ENCODE assay signal across 33 mouse cellular contexts in genomic region chr4:52293676-52294075, GRCm38 (mm10).
"Had no signal": no experiment of that assay in that cellular context is flagged by ENCODE, and none has a peak within 500 bp of the region (broad histone marks: within the 10 kb centered on the region; RNA-seq: fewer than 3 reads in every experiment).

No protein-coding gene starts in this region.

- H3K4me3 ChIP-seq: limb, embryonic 10.5 days; limb, embryonic 12.5 days; limb, embryonic 13.5 days; limb, embryonic 15.5 days; liver, embryonic 12.5 days; liver, embryonic 13.5 days; liver, embryonic 15.5 days; lung, embryonic 15.5 days; megakaryocyte, embryonic 14.5 days; midbrain, embryonic 10.5 days; midbrain, embryonic 12.5 days; midbrain, embryonic 13.5 days; midbrain, embryonic 15.5 days; myocyte; neural tube, embryonic 12.5 days; neural tube, embryonic 13.5 days had no signal

- H3K36me3 ChIP-seq: limb, embryonic 10.5 days; limb, embryonic 12.5 days; limb, embryonic 13.5 days; limb, embryonic 15.5 days; liver, embryonic 12.5 days; liver, embryonic 13.5 days; liver, embryonic 15.5 days; lung, embryonic 15.5 days; midbrain, embryonic 10.5 days; midbrain, embryonic 12.5 days; midbrain, embryonic 13.5 days; midbrain, embryonic 15.5 days; neural tube, embryonic 12.5 days; neural tube, embryonic 13.5 days had no signal

- H3K4me1 ChIP-seq: limb, embryonic 10.5 days; limb, embryonic 12.5 days; limb, embryonic 13.5 days; limb, embryonic 15.5 days; liver, embryonic 12.5 days; liver, embryonic 13.5 days; liver, embryonic 15.5 days; lung, embryonic 15.5 days; megakaryocyte, embryonic 14.5 days; midbrain, embryonic 10.5 days; midbrain, embryonic 12.5 days; midbrain, embryonic 13.5 days; midbrain, embryonic 15.5 days; neural tube, embryonic 12.5 days; neural tube, embryonic 13.5 days had no signal

- H3K9me3 ChIP-seq: limb, embryonic 10.5 days; limb, embryonic 12.5 days; limb, embryonic 13.5 days; limb, embryonic 15.5 days; liver, embryonic 12.5 days; liver, embryonic 13.5 days; liver, embryonic 15.5 days; lung, embryonic 15.5 days; midbrain, embryonic 10.5 days; midbrain, embryonic 12.5 days; midbrain, embryonic 13.5 days; midbrain, embryonic 15.5 days; neural tube, embryonic 12.5 days; neural tube, embryonic 13.5 days had no signal

- H3K9ac ChIP-seq: limb, embryonic 12.5 days; limb, embryonic 13.5 days; limb, embryonic 15.5 days; liver, embryonic 12.5 days; liver, embryonic 13.5 days; liver, embryonic 14.5 days; liver, embryonic 15.5 days; liver, postnatal 0 days; lung, embryonic 14.5 days; lung, embryonic 15.5 days; midbrain, embryonic 12.5 days; midbrain, embryonic 13.5 days; midbrain, embryonic 15.5 days; neural tube, embryonic 12.5 days; neural tube, embryonic 13.5 days had no signal

- H3K27me3 ChIP-seq: limb, embryonic 12.5 days; limb, embryonic 13.5 days; limb, embryonic 15.5 days; liver, embryonic 12.5 days; liver, embryonic 13.5 days; liver, embryonic 15.5 days; lung, embryonic 15.5 days; megakaryocyte, embryonic 14.5 days; midbrain, embryonic 12.5 days; midbrain, embryonic 13.5 days; midbrain, embryonic 15.5 days; neural tube, embryonic 12.5 days; neural tube, embryonic 13.5 days had no signal

- H3K27ac ChIP-seq: limb, embryonic 10.5 days; limb, embryonic 12.5 days; limb, embryonic 13.5 days; limb, embryonic 15.5 days; liver, embryonic 12.5 days; liver, embryonic 13.5 days; liver, embryonic 14.5 days; liver, embryonic 15.5 days; lung, embryonic 15.5 days; macrophage; midbrain, embryonic 10.5 days; midbrain, embryonic 12.5 days; midbrain, embryonic 13.5 days; midbrain, embryonic 15.5 days; neural tube, embryonic 12.5 days; neural tube, embryonic 13.5 days had no signal

- H3K4me2 ChIP-seq: limb, embryonic 12.5 days; limb, embryonic 13.5 days; limb, embryonic 15.5 days; liver, embryonic 11.5 days; liver, embryonic 12.5 days; liver, embryonic 13.5 days; liver, embryonic 15.5 days; lung, embryonic 14.5 days; lung, embryonic 15.5 days; midbrain, embryonic 11.5 days; midbrain, embryonic 12.5 days; midbrain, embryonic 13.5 days; midbrain, embryonic 15.5 days; neural tube, embryonic 12.5 days; neural tube, embryonic 13.5 days had no signal

- ATAC-seq: liver, embryonic 12.5 days; liver, postnatal 0 days; lung, postnatal 0 days; midbrain, embryonic 13.5 days; midbrain, embryonic 15.5 days; midbrain, embryonic 16.5 days had no signal

- DNase-seq: left cerebral cortex, postnatal 4 days; liver; liver, embryonic 13.5 days; liver, postnatal 0 days; lung, adult 18-20 months; lung, adult 2 months; lung, embryonic 14.5 days; lung, postnatal 10 days; lung, postnatal 14 days; lung, postnatal 36 days; lung, postnatal 4 days; midbrain, embryonic 14.5 days had no signal
